Mouse (Mus musculus) Muller cell, postnatal 12 days (primary cell): ENCODE data around the gene Hoxb4.
A peak's percentile ranks its signal among the peaks of the same experiment; 100 is the strongest.

Experiments
- DNase-seq: peaks from one replicate; pipeline ENCODE4 v3.0.0-alpha.2; 2015; ENCODE audit errors: inconsistent ontology term

Hoxb4 gene

GRCm38 (mm10) chr11:96317608-96318367 is at the start of gene Hoxb4:
Gene Hoxb4, plus strand, starts transcription at chr11:96318267.
- no peak for DNase-seq

GRCm38 (mm10) chr11:96269869-96270268 is 48.2 kb upstream of the Hoxb4 start:
- DNase-seq = no peak

DNA sequence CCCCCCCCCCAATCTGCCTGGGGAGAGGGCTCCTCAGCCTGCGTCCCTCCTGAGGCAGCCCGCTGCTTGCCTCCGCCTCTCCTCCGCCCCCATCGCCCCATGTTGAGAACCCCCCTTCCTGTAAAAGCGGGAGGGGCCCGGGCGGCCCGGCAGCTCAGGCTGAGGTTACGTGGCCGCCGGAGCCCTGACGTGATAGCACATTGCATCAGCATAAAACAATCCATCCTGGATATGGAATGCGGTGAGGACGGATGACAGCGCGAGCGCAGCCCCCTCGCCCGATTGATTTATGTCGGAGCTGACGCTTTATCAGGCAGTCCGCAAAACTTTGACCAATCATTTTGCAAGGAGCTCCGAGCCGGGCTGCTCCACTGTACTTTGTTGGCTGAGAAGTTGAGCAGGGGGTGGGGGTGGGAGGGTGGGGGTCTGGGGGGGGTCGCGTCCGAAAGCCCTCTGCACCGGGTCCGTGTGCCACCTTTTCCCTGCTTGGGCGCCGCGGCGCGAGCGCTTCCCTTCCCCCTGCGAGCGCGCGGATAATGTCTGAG is 47.0 kb upstream of the Hoxb4 start, which contains the start of gene Hoxb9:
TSS of gene Hoxb9 (plus strand) at position 462 of the 545 bp plus-strand sequence.
- no peak for DNase-seq

DNA sequence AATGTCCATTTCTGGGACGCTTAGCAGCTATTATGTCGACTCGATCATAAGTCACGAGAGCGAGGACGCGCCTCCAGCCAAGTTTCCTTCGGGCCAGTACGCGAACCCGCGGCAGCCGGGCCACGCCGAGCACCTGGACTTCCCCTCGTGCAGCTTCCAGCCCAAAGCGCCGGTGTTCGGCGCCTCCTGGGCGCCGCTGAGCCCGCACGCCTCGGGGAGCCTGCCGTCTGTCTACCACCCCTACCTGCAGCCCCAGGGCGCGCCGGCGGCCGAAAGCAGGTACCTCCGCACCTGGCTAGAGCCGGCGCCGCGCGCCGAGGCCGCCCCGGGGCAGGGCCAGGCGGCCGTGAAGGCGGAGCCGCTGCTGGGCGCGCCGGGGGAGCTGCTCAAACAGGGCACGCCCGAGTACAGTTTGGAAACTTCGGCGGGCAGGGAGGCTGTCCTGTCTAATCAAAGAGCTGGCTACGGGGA is 46.5 kb upstream of the Hoxb4 start:
- no peak for DNase-seq

GRCm38 (mm10) chr11:96272024-96272921 is 45.8 kb upstream of the Hoxb4 start:
- no peak for DNase-seq

DNA sequence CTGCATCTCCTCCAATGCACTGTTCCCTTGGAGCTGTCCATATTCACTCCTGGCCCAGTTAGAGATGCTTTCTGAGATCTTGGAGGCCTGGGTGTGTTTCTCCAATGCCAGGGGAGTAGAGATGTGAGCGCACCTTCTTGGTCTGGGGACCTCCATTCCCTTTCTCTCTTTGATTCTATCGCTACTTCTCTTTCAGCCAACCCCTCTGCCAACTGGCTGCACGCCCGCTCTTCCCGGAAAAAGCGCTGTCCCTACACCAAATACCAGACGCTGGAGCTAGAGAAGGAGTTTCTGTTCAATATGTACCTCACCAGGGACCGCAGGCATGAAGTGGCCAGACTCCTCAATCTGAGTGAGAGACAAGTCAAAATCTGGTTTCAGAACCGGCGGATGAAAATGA is 43.6 kb upstream of the Hoxb4 start:
- DNase-seq = no peak

- DNase-seq = no peak
Measured at GRCm38 (mm10) chr11:96275896-96276295, 42.2 kb upstream of the Hoxb4 start.

GRCm38 (mm10) chr11:96277151-96278044 is 40.7 kb upstream of the Hoxb4 start:
- no peak for DNase-seq

- no peak for DNase-seq
Measured at GRCm38 (mm10) chr11:96278324-96278723, 39.7 kb upstream of the Hoxb4 start.

- DNase-seq = peak; percentile 72
Measured at GRCm38 (mm10) chr11:96278773-96279172, 39.3 kb upstream of the Hoxb4 start.

DNA sequence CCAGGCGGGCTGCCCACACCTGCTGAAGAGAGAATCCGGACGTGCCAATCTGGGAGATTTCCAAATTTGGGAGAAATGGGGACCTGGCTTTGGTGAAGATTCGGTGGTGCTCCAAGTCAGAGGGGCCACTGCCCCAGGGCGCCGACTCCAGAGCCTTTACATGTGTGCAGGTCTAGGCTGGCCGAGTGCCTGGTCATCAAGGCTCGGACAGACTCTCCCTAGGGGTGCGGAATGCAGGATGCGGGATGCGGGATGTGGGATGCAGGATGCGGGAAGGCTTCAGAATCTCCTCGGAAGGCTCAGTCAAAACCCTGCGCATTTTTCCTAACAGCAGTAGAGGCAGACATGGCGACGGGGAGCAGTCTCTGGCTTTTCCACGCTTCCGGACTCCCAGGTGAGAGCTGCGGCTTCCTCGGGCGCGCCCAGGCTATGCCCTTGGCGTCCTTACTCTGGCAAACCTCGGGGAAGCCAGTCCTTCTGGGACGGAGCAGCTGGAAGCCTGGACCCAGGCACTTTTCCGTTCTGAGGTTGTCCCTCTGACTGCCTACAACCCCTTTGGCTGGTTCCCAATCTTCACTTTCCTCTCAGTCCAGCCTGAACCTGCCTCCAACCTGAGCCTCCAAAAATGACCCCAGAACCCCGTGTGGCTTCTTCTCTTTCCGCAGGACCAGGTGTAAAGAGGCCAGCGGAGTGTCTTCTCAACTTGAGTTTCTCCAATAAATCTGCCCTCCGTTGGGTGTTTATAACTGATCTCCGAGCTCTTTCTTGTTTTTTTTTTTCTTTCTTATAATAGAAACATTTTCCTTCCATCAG is 38.4 kb upstream of the Hoxb4 start:
- no peak for DNase-seq

- DNase-seq = no peak
Measured at GRCm38 (mm10) chr11:96280399-96281378, 37.4 kb upstream of the Hoxb4 start.

GRCm38 (mm10) chr11:96281396-96281795 is 36.7 kb upstream of the Hoxb4 start:
- DNase-seq = no peak

GRCm38 (mm10) chr11:96281855-96282570 is 36.1 kb upstream of the Hoxb4 start, which contains the start of gene Hoxb8:
Gene Hoxb8, plus strand, starts transcription at chr11:96281905.
- no peak for DNase-seq

GRCm38 (mm10) chr11:96282795-96283430 is 35.2 kb upstream of the Hoxb4 start:
- DNase-seq = no peak

DNA sequence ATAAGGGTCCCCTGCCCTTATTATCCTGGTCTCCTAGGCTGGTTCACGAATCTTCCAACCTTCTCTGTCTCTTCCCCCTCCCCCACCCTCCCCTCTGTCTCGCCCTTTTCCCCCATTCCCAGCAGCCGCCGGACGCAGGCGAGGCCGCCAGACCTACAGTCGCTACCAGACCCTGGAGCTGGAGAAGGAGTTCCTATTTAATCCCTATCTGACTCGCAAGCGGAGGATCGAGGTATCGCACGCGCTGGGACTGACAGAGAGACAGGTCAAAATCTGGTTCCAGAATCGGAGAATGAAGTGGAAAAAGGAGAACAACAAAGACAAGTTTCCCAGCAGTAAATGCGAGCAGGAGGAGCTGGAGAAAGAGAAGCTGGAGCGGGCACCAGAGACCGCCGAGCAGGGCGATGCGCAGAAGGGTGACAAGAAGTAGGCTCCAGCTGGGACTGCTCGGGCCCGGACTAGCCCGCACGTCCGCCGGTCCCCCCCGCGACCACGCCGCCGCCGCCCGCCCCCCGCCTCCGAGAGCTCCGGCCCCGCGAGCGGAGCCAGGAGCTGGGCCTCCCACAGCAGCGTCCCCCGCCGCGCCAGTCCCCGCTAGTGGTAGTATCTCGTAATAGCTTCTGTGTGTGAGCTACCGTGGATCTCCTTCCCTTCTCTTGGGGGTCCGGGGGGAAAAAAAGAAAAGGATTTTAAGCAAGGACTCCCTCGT is 33.9 kb upstream of the Hoxb4 start:
- peak; percentile 36 for DNase-seq
